Mouse (Mus musculus) kidney, postnatal 0 days (tissue): Measurements from ENCODE around the gene Ttll6. TPM values are rescaled to one million over a fixed set of nuclear protein-coding genes. Genes with fewer than 3 reads are reported as not detected.

ENCODE experiments used
- ATAC-seq: fragments of 200-750 bp; cut with Nextera tagmentation; replicated peaks from 2 replicates; pipeline ENCODE4 v1.8.0; 2017; ENCODE audit warnings: low read depth, moderate number of reproducible peaks, moderate TSS enrichment, moderate library complexity; ENCODE audit not compliant: low FRiP score
- DNase-seq: peaks from one replicate; pipeline ENCODE4 v3.0.0-alpha.2; 2016; ENCODE audit warnings: low spot score
- H3K27ac ChIP-seq: fragments of 300-500 bp; sonication (generic); 2 replicates; pipeline ENCODE4 v1.5.1; 2014; ENCODE audit warnings: mild to moderate bottlenecking
- H3K27me3 ChIP-seq: fragments of 300-500 bp; sonication (generic); 2 replicates; pipeline ENCODE4 v1.6.1; 2014; ENCODE audit warnings: low read length, mixed read lengths; ENCODE audit not compliant: insufficient read depth
- H3K36me3 ChIP-seq: fragments of 300-500 bp; sonication (generic); 2 replicates; pipeline ENCODE4 v1.6.1; 2014; ENCODE audit warnings: low read length, mixed read lengths; ENCODE audit not compliant: insufficient read depth
- H3K4me1 ChIP-seq: fragments of 300-500 bp; sonication (generic); replicated peaks from 2 replicates; pipeline ENCODE4 v1.6.1; 2014; ENCODE audit warnings: antibody characterized with exemption, low read length, mixed read lengths; ENCODE audit not compliant: insufficient read depth
- H3K4me2 ChIP-seq: fragments of 300-500 bp; sonication (generic); 2 replicates; pipeline ENCODE4 v1.6.1; 2014; ENCODE audit warnings: mild to moderate bottlenecking, low read length, moderate library complexity, mixed read lengths
- H3K4me3 ChIP-seq: fragments of 300-500 bp; sonication (generic); replicated peaks from 2 replicates; pipeline ENCODE4 v1.5.1; 2014; ENCODE audit warnings: low read depth, low read length
- H3K9ac ChIP-seq: fragments of 300-500 bp; sonication (generic); 2 replicates; pipeline ENCODE4 v1.6.1; 2014; ENCODE audit warnings: low read depth, low read length
- H3K9me3 ChIP-seq: fragments of 300-500 bp; sonication (generic); replicated peaks from 2 replicates; pipeline ENCODE4 v1.6.1; 2016; ENCODE audit warnings: low read length, inconsistent platforms, mixed read lengths
- CTCF ChIP-seq: IDR thresholded peaks from 2 replicates; pipeline ENCODE4 v1.5.1; 2016; ENCODE audit warnings: antibody characterized with exemption, low read depth, mild to moderate bottlenecking, moderate library complexity
- WGBS: fragments of 180-500 bp; shearing (Covaris S2); extraction: QIAGEN DNeasy Blood & Tissue Kit; methylation state at CpG from one replicate; pipeline ENCODE4 v1.1.7; 2014; 5-methylcytosine and 5-hydroxymethylcytosine counted together
- polyA plus RNA-seq: library from polyadenylated mRNA; unstranded; fragments of >200 nt; fragmentation: Nextera tagmentation; extraction: Ambion mirVana; gene quantifications from 2 replicates; pipeline ENCODE4 v1.2.1, GENCODE M21; 2015

Gene Ttll6
- polyA plus RNA-seq, 1 experiment from 2014 or later = 0.04 TPM

DNA sequence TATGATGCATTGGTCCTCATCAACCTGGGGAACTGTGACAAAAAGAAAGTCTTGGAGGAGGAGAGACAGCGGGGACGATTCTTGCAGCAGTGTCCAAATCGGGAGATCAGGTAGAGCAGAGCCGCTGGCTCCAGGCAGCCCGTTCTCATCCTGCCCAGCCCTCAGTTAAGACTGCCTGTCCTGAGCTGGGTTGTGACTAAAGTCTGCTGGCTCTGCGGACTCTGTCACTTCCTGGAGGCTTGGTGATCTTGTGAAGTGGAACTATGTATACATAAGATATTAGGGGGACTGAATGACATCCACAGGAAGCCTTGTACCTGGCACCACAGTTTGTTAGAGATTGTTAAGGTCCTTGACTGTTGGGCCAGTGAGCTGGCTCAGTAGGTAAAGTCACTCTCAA is 13.9 kb downstream of the Ttll6 start:
- H3K27me3 ChIP-seq = peaks cover 15% of the 10 kb centered on the region; the same call in 1 of the 2 replicates
- ATAC-seq = no peak

GRCm38 (mm10) chr11:96164769-96165168 is 31.2 kb downstream of the Ttll6 start:
- no peak overlapping the region for H3K4me3 ChIP-seq
- ATAC-seq (no peak), DNase-seq (no peak)
- no peaks in the 10 kb centered on the region for H3K36me3 ChIP-seq
- H3K4me1 ChIP-seq = no peaks in the 10 kb centered on the region
- no peak for TF ChIP-seq CTCF
- 51% methylated on average over 12 of the region's 12 CpGs for WGBS
- H3K9ac ChIP-seq = no peak overlapping the region
- no peak overlapping the region for H3K27ac ChIP-seq
- peaks cover 45% of the 10 kb centered on the region for H3K27me3 ChIP-seq
- H3K9me3 ChIP-seq = no peaks in the 10 kb centered on the region
- H3K4me2 ChIP-seq = no peak overlapping the region

More for the DNA sequence above, 13.9 kb downstream of the Ttll6 start:
- Histone ChIP-seq H3K9me3 (no peaks in the 10 kb centered on the region), H3K36me3 (no peaks in the 10 kb centered on the region), H3K4me1 (no peaks in the 10 kb centered on the region), H3K9ac (no peak overlapping the region), H3K4me2 (no peak overlapping the region), H3K4me3 (no peak overlapping the region), H3K27ac (no peak overlapping the region)
- no peak for TF ChIP-seq CTCF
- no peak for DNase-seq
- WGBS = 66% methylated on average over 6 of the region's 6 CpGs

GRCm38 (mm10) chr11:96168125-96168524 is 34.5 kb downstream of the Ttll6 start:
- no peak for DNase-seq
- Histone ChIP-seq H3K4me3 (no peak overlapping the region), H3K27me3 (peaks cover 78% of the 10 kb centered on the region), H3K9me3 (no peaks in the 10 kb centered on the region), H3K4me1 (0 out of 2 replicates have a peak, but pooled peaks cover 1% of the 10 kb centered on the region), H3K4me2 (no peak overlapping the region), H3K27ac (no peak overlapping the region), H3K36me3 (no peaks in the 10 kb centered on the region), H3K9ac (no peak overlapping the region)
- no peak for TF ChIP-seq CTCF
- no peak for ATAC-seq
- 11% methylated on average over 9 of the region's 9 CpGs for WGBS

DNA sequence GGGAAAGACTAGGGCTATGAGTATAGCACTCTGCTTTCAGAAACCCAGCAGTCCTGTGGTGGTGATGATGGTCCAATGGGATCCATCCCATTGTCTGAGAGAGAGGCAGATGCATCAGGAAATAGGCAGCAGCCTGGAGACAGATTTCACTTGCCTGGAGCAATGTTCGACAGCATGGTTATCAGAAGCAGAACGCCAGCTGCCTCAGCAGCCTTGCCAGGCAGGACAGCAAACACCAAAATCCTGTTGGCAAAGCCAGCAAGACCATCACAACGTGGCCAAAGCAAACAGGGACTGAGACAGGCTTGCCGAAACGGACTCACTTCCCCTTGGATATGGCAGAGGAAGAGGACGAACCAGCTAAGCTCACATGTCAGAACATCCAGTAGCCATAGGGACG is 35.4 kb downstream of the Ttll6 start:
- H3K9me3 ChIP-seq = no peaks in the 10 kb centered on the region
- no peak overlapping the region for H3K27ac ChIP-seq
- H3K4me1 ChIP-seq = 0 out of 2 replicates have a peak, but pooled peaks cover 3% of the 10 kb centered on the region
- DNase-seq (no peak), ATAC-seq (no peak)
- H3K4me2 ChIP-seq = no peak overlapping the region
- 10% methylated on average over 7 of the region's 7 CpGs for WGBS
- no peak overlapping the region for H3K9ac ChIP-seq
- H3K4me3 ChIP-seq = no peak overlapping the region
- no peaks in the 10 kb centered on the region for H3K36me3 ChIP-seq
- peaks cover 87% of the 10 kb centered on the region for H3K27me3 ChIP-seq
- TF ChIP-seq CTCF = no peak

GRCm38 (mm10) chr11:96170711-96171379 is 37.3 kb downstream of the Ttll6 start:
- Histone ChIP-seq H3K9me3 (no peaks in the 10 kb centered on the region), H3K27ac (no peak overlapping the region), H3K4me2 (no peak overlapping the region), H3K4me1 (0 out of 2 replicates have a peak, but pooled peaks cover 3% of the 10 kb centered on the region), H3K9ac (no peak overlapping the region), H3K36me3 (no peaks in the 10 kb centered on the region), H3K4me3 (no peak overlapping the region), H3K27me3 (peaks cover 93% of the 10 kb centered on the region)
- DNase-seq (no peak), ATAC-seq (no peak)
- 3% methylated on average over 20 of the region's 20 CpGs for WGBS
- TF ChIP-seq CTCF = no peak

DNA sequence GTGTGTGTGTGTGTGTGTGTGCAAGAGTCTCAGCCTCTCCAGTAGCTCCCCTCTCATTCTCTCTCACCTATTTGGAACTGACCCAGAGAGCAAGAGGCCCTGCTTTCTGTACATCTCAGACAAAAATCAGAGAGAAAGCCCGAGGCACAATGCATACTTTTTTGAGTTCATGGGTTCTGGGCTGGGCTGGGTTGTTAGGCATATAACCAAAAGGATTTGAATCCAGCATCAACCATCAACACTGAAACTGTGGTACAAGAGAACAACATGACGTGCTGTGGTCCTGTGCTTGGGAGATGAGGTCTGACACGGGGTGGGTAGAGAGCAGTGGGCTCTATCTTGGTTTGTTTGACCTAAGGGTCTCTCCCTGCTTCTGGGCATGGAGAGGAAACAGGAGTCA is 38.0 kb downstream of the Ttll6 start:
- ATAC-seq (no peak), DNase-seq (no peak)
- no peak for TF ChIP-seq CTCF
- Histone ChIP-seq H3K4me1 (0 out of 2 replicates have a peak, but pooled peaks cover 3% of the 10 kb centered on the region), H3K9ac (no peak overlapping the region), H3K4me3 (no peak overlapping the region), H3K36me3 (no peaks in the 10 kb centered on the region), H3K4me2 (no peak overlapping the region), H3K9me3 (no peaks in the 10 kb centered on the region), H3K27ac (no peak overlapping the region), H3K27me3 (peaks cover 93% of the 10 kb centered on the region)
- 11% methylated on average over 3 of the region's 3 CpGs for WGBS
